Mouse (Mus musculus) limb, embryonic 15.5 days (tissue): ENCODE measurements at regions not wholly inside any gene's neighbourhood (a gene's known extent, or its start where the extent isn't known, plus 50 kb on each side); places are given as distances from the start of the nearest gene placed in this dataset.

Experiments
- ATAC-seq: fragments of 200-750 bp; cut with Nextera tagmentation; 2 replicates; pipeline ENCODE4 v1.8.0; 2017; ENCODE audit warnings: low read depth, moderate TSS enrichment; ENCODE audit not compliant: insufficient number of reproducible peaks, low FRiP score, low TSS enrichment
- H3K27ac ChIP-seq: fragments of 300-500 bp; sonication (generic); 2 replicates; pipeline ENCODE4 v1.5.1; 2015; ENCODE audit warnings: moderate library complexity, mild to moderate bottlenecking, inconsistent platforms
- H3K27me3 ChIP-seq: fragments of 300-500 bp; sonication (generic); 2 replicates; pipeline ENCODE4 v1.6.1; 2015; ENCODE audit warnings: inconsistent platforms
- H3K36me3 ChIP-seq: fragments of 300-500 bp; sonication (generic); 2 replicates; pipeline ENCODE4 v1.6.1; 2015; ENCODE audit warnings: inconsistent platforms
- H3K4me1 ChIP-seq: fragments of 300-500 bp; sonication (generic); 2 replicates; pipeline ENCODE4 v1.6.1; 2015; ENCODE audit warnings: inconsistent platforms
- H3K4me2 ChIP-seq: fragments of 300-500 bp; sonication (generic); 2 replicates; pipeline ENCODE4 v1.6.1; 2015; ENCODE audit warnings: mild to moderate bottlenecking, inconsistent platforms
- H3K4me3 ChIP-seq: fragments of 300-500 bp; sonication (generic); 2 replicates; pipeline ENCODE4 v1.5.1; 2015; ENCODE audit warnings: mild to moderate bottlenecking, inconsistent platforms
- H3K9ac ChIP-seq: fragments of 300-500 bp; sonication (generic); 2 replicates; pipeline ENCODE4 v1.6.1; 2015; ENCODE audit warnings: inconsistent platforms
- H3K9me3 ChIP-seq: fragments of 300-500 bp; sonication (generic); 2 replicates; pipeline ENCODE4 v1.6.1; 2016; ENCODE audit warnings: inconsistent platforms
- WGBS: fragments of 180-500 bp; shearing (Covaris S2); methylation state at CpG from one replicate; pipeline ENCODE4 v1.1.7; 2015; 5-methylcytosine and 5-hydroxymethylcytosine counted together

GRCm38 (mm10) chr7:111370421-111370887, 287.6 kb upstream of the Eif4g2 start:
- Histone ChIP-seq H3K27me3 (no peaks in the 10 kb centered on the region), H3K4me1 (peaks cover 12% of the 10 kb centered on the region), H3K9ac (no peak overlapping the region), H3K4me2 (no peak overlapping the region), H3K4me3 (no peak overlapping the region), H3K9me3 (no peaks in the 10 kb centered on the region), H3K27ac (no peak overlapping the region), H3K36me3 (no peaks in the 10 kb centered on the region)
- ATAC-seq = no peak
- WGBS = 15% methylated on average over 2 of the region's 2 CpGs

DNA sequence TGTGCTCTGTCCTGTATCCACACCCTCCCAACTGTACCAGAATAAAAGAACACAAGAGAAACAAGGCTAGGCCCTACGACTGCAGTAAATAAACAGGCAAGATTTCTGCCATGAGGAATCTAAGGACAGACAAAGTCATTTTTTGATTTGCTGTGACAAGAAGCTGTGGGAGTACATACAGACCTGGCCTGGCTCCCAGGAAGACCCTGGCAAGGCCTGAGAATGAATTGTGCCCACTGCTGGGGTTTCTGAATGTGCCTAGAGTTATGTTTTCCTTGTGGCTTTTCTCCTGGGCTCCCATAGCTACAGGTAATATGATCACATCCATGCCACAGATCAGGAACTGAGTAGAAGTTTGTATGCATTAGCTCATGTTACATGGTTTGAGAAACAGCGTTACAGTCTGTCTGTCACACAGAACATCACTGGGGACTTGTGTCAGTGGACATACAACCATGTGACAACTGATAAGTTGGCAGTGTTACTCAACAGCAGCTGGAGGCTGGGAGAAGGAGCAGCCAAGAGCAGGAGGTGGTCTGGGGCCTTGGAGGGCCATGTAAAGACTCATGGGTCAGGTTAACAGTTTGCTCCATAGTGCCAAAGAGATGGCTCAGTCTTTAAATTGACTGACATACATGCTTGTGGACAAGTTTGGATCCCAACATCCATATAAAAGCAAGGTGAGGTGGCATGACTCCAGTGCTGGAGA, 285.6 kb upstream of the Eif4g2 start:
- no peaks in the 10 kb centered on the region for H3K27me3 ChIP-seq
- no peaks in the 10 kb centered on the region for H3K9me3 ChIP-seq
- no peak overlapping the region for H3K27ac ChIP-seq
- H3K36me3 ChIP-seq = no peaks in the 10 kb centered on the region
- no peak for ATAC-seq
- H3K9ac ChIP-seq = no peak overlapping the region
- no peak overlapping the region for H3K4me2 ChIP-seq
- H3K4me1 ChIP-seq = peaks cover 12% of the 10 kb centered on the region
- WGBS = 66% methylated on average over 2 of the region's 2 CpGs
- H3K4me3 ChIP-seq = no peak overlapping the region

- WGBS = 65% methylated on average over 4 of the region's 4 CpGs
- H3K36me3 ChIP-seq = no peaks in the 10 kb centered on the region
- no peaks in the 10 kb centered on the region for H3K9me3 ChIP-seq
- H3K4me1 ChIP-seq = peaks cover 12% of the 10 kb centered on the region
- H3K27ac ChIP-seq = no peak overlapping the region
- H3K9ac ChIP-seq = no peak overlapping the region
- H3K4me3 ChIP-seq = no peak overlapping the region
- no peaks in the 10 kb centered on the region for H3K27me3 ChIP-seq
- no peak for ATAC-seq
- no peak overlapping the region for H3K4me2 ChIP-seq
These were observed 284.3 kb upstream of the Eif4g2 start for GRCm38 (mm10) chr7:111366951-111367653.

DNA sequence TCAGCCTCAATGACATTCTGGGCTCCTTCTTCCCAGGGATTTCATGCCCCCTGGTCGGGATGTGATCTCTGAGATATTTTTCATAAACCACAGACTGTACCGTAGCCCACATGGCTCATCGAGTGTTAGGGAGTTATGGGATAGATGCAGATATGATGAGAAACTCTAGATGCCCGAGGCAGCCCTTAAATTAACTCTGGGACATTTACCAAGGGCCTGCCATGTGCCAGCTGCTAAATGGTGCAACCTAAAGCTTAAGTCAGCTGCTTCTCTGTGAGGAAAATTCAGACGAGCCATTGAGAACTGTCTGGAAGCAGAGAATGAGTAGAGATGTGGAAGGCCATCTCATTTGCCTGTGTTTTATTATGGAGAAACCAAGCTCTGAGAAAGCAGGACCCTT, 282.6 kb upstream of the Eif4g2 start:
- no peak for ATAC-seq
- H3K9me3 ChIP-seq = no peaks in the 10 kb centered on the region
- H3K27me3 ChIP-seq = no peaks in the 10 kb centered on the region
- peaks cover 5% of the 10 kb centered on the region for H3K4me1 ChIP-seq
- WGBS = 53% methylated on average over 5 of the region's 5 CpGs
- no peak overlapping the region for H3K4me2 ChIP-seq
- H3K9ac ChIP-seq = no peak overlapping the region
- H3K27ac ChIP-seq = no peak overlapping the region
- no peak overlapping the region for H3K4me3 ChIP-seq
- H3K36me3 ChIP-seq = no peaks in the 10 kb centered on the region

DNA sequence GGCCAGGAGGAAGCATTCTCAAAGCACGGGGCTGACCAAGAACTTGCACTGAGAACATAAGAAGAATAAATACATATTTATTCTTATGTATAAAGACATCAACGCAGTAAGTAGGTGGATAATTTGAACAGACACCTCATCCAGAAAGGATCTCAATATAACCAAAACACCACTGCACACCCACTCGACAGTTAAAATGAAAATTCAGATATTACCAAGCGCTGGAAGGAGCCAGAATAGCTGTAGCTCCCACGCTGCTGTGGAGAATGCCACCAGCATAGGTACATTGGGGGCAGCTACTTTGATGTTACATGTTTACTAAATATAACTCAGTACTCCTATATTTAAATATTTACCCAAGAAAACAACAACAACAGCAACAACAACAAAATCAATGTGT, 280.4 kb upstream of the Eif4g2 start:
- Histone ChIP-seq H3K4me1 (no peaks in the 10 kb centered on the region; the same call in 1 of the 2 replicates), H3K36me3 (no peaks in the 10 kb centered on the region), H3K9ac (no peak overlapping the region), H3K4me3 (no peak overlapping the region), H3K27me3 (no peaks in the 10 kb centered on the region), H3K9me3 (no peaks in the 10 kb centered on the region), H3K27ac (no peak overlapping the region), H3K4me2 (no peak overlapping the region)
- WGBS = 87% methylated on average over 5 of the region's 5 CpGs
- ATAC-seq = no peak

DNA sequence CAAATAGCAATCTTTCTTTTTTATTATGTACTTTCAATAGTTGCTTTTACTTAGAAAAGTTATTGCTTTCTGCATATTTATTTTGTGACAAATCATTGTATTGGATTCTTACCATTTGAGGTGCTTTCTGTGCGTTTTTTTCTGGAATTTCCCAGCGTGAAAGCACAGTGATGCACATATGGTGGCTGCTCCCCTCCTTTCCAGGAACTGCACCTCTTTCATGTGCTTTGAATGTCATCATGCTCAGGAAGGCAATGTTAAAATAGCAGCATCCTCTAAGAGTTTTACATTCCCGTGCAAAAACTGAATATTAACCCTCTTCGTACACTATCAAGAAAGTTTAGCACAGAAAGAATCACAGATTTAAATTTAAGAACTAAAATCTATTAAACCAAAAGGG, 279.8 kb upstream of the Eif4g2 start:
- Histone ChIP-seq H3K36me3 (no peaks in the 10 kb centered on the region), H3K9me3 (no peaks in the 10 kb centered on the region), H3K27ac (no peak overlapping the region), H3K27me3 (no peaks in the 10 kb centered on the region), H3K4me3 (no peak overlapping the region), H3K9ac (no peak overlapping the region), H3K4me1 (no peaks in the 10 kb centered on the region; the same call in 1 of the 2 replicates), H3K4me2 (no peak overlapping the region)
- no peak for ATAC-seq
- 69% methylated on average over 4 of the region's 4 CpGs for whole genome bisulfite sequencing

GRCm38 (mm10) chr7:111355088-111355656, 272.3 kb upstream of the Eif4g2 start:
- H3K4me1 ChIP-seq = peaks cover 5% of the 10 kb centered on the region
- no peak overlapping the region for H3K27ac ChIP-seq
- H3K4me2 ChIP-seq = no peak overlapping the region
- WGBS = 69% methylated on average over 2 of the region's 2 CpGs
- ATAC-seq = no peak
- no peak overlapping the region for H3K4me3 ChIP-seq
- H3K9ac ChIP-seq = no peak overlapping the region
- no peaks in the 10 kb centered on the region for H3K36me3 ChIP-seq
- H3K9me3 ChIP-seq = 0 out of 2 replicates have a peak, but pooled peaks cover 3% of the 10 kb centered on the region
- H3K27me3 ChIP-seq = no peaks in the 10 kb centered on the region

GRCm38 (mm10) chr7:111354066-111354465, 271.2 kb upstream of the Eif4g2 start:
- ATAC-seq = no peak
- no peak overlapping the region for H3K4me2 ChIP-seq
- H3K4me3 ChIP-seq = no peak overlapping the region
- H3K27me3 ChIP-seq = no peaks in the 10 kb centered on the region
- H3K9me3 ChIP-seq = 0 out of 2 replicates have a peak, but pooled peaks cover 3% of the 10 kb centered on the region
- peaks cover 5% of the 10 kb centered on the region for H3K4me1 ChIP-seq
- WGBS = 45% methylated on average over 4 of the region's 4 CpGs
- H3K36me3 ChIP-seq = no peaks in the 10 kb centered on the region
- H3K9ac ChIP-seq = no peak overlapping the region
- H3K27ac ChIP-seq = no peak overlapping the region

GRCm38 (mm10) chr7:111352176-111352575, 269.3 kb upstream of the Eif4g2 start:
- no peak for ATAC-seq
- H3K4me1 ChIP-seq = peaks cover 5% of the 10 kb centered on the region
- no peak overlapping the region for H3K4me2 ChIP-seq
- no peak overlapping the region for H3K27ac ChIP-seq
- H3K4me3 ChIP-seq = no peak overlapping the region
- H3K9me3 ChIP-seq = 0 out of 2 replicates have a peak, but pooled peaks cover 3% of the 10 kb centered on the region
- 75% methylated on average over 2 of the region's 2 CpGs for WGBS
- H3K27me3 ChIP-seq = no peaks in the 10 kb centered on the region
- no peaks in the 10 kb centered on the region for H3K36me3 ChIP-seq
- H3K9ac ChIP-seq = no peak overlapping the region

GRCm38 (mm10) chr7:111345117-111345516, 262.3 kb upstream of the Eif4g2 start:
- Histone ChIP-seq H3K27ac (no peak overlapping the region), H3K36me3 (no peaks in the 10 kb centered on the region), H3K9me3 (no peaks in the 10 kb centered on the region), H3K4me3 (no peak overlapping the region), H3K27me3 (no peaks in the 10 kb centered on the region), H3K4me1 (no peaks in the 10 kb centered on the region), H3K4me2 (no peak overlapping the region), H3K9ac (no peak overlapping the region)
- WGBS = 87% methylated on average over 1 of the region's 1 CpGs
- no peak for ATAC-seq

DNA sequence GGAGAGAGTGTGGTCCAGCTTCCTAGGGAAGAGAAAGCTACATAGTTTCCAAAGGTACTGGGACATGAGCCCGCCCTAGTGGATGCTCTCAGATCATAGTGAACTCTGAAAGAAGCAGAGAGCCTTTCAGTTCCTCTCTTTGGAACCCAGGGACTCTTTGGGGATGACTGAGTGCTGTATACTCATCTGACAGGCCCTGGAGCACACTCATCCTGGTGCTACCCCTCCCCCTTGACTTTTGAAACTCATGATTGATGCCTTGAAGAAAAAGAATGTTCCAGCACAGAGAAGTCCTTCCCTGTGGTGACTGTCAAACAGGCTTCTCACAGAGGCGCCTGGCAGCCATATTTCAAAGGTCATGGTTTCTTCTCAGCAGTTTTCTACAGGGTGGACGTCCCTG, 254.2 kb upstream of the Eif4g2 start:
- H3K9me3 ChIP-seq = no peaks in the 10 kb centered on the region
- no peaks in the 10 kb centered on the region for H3K36me3 ChIP-seq
- WGBS = 59% methylated on average over 3 of the region's 3 CpGs
- H3K27me3 ChIP-seq = no peaks in the 10 kb centered on the region
- H3K9ac ChIP-seq = no peak overlapping the region
- H3K4me2 ChIP-seq = no peak overlapping the region
- no peaks in the 10 kb centered on the region for H3K4me1 ChIP-seq
- H3K4me3 ChIP-seq = no peak overlapping the region
- ATAC-seq = no peak
- H3K27ac ChIP-seq = no peak overlapping the region

DNA sequence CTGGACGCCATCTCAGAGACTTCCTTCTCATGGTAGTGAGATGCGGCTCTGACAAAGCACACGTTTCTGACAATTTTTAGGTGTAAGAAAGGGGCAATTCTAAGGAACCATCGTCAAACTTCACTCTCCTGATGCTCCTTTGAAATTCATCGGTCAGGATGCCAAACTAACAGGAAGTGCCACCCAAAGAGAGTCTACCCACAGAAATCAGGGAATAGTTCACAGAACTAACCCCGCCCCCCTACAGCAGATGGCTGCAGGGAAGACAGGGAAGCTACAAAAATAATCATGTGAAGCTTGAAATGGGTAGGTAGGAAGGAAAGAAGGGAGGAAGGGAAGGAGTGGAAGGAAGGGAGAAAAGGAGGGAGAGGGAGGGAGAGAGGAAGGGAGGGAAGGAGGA, 240.1 kb upstream of the Eif4g2 start:
- 74% methylated on average over 6 of the region's 6 CpGs for WGBS
- Histone ChIP-seq H3K4me3 (no peak overlapping the region), H3K4me1 (no peaks in the 10 kb centered on the region), H3K27me3 (no peaks in the 10 kb centered on the region), H3K9ac (no peak overlapping the region), H3K4me2 (no peak overlapping the region), H3K9me3 (no peaks in the 10 kb centered on the region), H3K27ac (no peak overlapping the region), H3K36me3 (no peaks in the 10 kb centered on the region)
- ATAC-seq = no peak
